Mouse (Mus musculus) limb, embryonic 15.5 days (tissue): ENCODE results near the gene Baz1b. TPM values are rescaled to one million over a fixed set of nuclear protein-coding genes. Genes with fewer than 3 reads are reported as not detected.
A peak's percentile ranks its signal among the peaks of the same experiment; 100 is the strongest.

Source experiments
- ATAC-seq: fragments of 200-750 bp; cut with Nextera tagmentation; 2 replicates; pipeline ENCODE4 v1.8.0; 2017; ENCODE audit warnings: low read depth, moderate TSS enrichment; ENCODE audit not compliant: insufficient number of reproducible peaks, low FRiP score, low TSS enrichment
- H3K27ac ChIP-seq: fragments of 300-500 bp; sonication (generic); 2 replicates; pipeline ENCODE4 v1.5.1; 2015; ENCODE audit warnings: moderate library complexity, mild to moderate bottlenecking, inconsistent platforms
- H3K27me3 ChIP-seq: fragments of 300-500 bp; sonication (generic); 2 replicates; pipeline ENCODE4 v1.6.1; 2015; ENCODE audit warnings: inconsistent platforms
- H3K36me3 ChIP-seq: fragments of 300-500 bp; sonication (generic); 2 replicates; pipeline ENCODE4 v1.6.1; 2015; ENCODE audit warnings: inconsistent platforms
- H3K4me1 ChIP-seq: fragments of 300-500 bp; sonication (generic); 2 replicates; pipeline ENCODE4 v1.6.1; 2015; ENCODE audit warnings: inconsistent platforms
- H3K4me2 ChIP-seq: fragments of 300-500 bp; sonication (generic); 2 replicates; pipeline ENCODE4 v1.6.1; 2015; ENCODE audit warnings: mild to moderate bottlenecking, inconsistent platforms
- H3K4me3 ChIP-seq: fragments of 300-500 bp; sonication (generic); 2 replicates; pipeline ENCODE4 v1.5.1; 2015; ENCODE audit warnings: mild to moderate bottlenecking, inconsistent platforms
- H3K9ac ChIP-seq: fragments of 300-500 bp; sonication (generic); 2 replicates; pipeline ENCODE4 v1.6.1; 2015; ENCODE audit warnings: inconsistent platforms
- H3K9me3 ChIP-seq: fragments of 300-500 bp; sonication (generic); 2 replicates; pipeline ENCODE4 v1.6.1; 2016; ENCODE audit warnings: inconsistent platforms
- WGBS: fragments of 180-500 bp; shearing (Covaris S2); methylation state at CpG from one replicate; pipeline ENCODE4 v1.1.7; 2015; 5-methylcytosine and 5-hydroxymethylcytosine counted together
- polyA plus RNA-seq: library from polyadenylated mRNA; unstranded; fragments of >200 nt; fragmentation: Nextera tagmentation; extraction: Ambion mirVana; gene quantifications from 2 replicates; pipeline ENCODE4 v1.2.1, GENCODE M21; 2015

The Baz1b gene
- polyA plus RNA-seq, 1 experiment from 2014 or later: 38.4 TPM

- Histone ChIP-seq H3K4me2 (no peak overlapping the region), H3K36me3 (peaks cover 62% of the 10 kb centered on the region), H3K27ac (no peak overlapping the region), H3K27me3 (no peaks in the 10 kb centered on the region), H3K4me3 (no peak overlapping the region), H3K9ac (no peak overlapping the region), H3K9me3 (no peaks in the 10 kb centered on the region), H3K4me1 (peaks cover under 1% of the 10 kb centered on the region)
- 86% methylated on average over 6 of the region's 6 CpGs for WGBS
- no peak for ATAC-seq
Observed at GRCm38 (mm10) chr5:135162821-135163220, 24.2 kb upstream of the Baz1b start.

- Histone ChIP-seq H3K4me3 (no peak overlapping the region), H3K27me3 (no peaks in the 10 kb centered on the region), H3K4me2 (no peak overlapping the region), H3K36me3 (peaks cover 38% of the 10 kb centered on the region), H3K9ac (no peak overlapping the region), H3K9me3 (no peaks in the 10 kb centered on the region), H3K27ac (no peak overlapping the region), H3K4me1 (peaks cover 13% of the 10 kb centered on the region)
- ATAC-seq: no peak
- 88% methylated on average over 4 of the region's 4 CpGs for WGBS
Observed at GRCm38 (mm10) chr5:135166909-135167308, 20.2 kb upstream of the Baz1b start.

- no peak overlapping the region for H3K27ac ChIP-seq
- 91% methylated on average over 4 of the region's 4 CpGs for WGBS
Observed at GRCm38 (mm10) chr5:135167469-135167868, 19.6 kb upstream of the Baz1b start.

GRCm38 (mm10) chr5:135168063-135169062, 18.7 kb upstream of the Baz1b start, which contains the start of gene Bcl7b:
Bcl7b (plus strand) TSS chr5:135168283.
- peak; percentile 98 for ATAC-seq
- Histone ChIP-seq H3K4me3 (peak within 1 kb of the TSS; percentile 65), H3K27ac (peak within 1 kb of the TSS; percentile 99), H3K27me3 (no peaks in the 10 kb centered on the region), H3K9ac (peak within 1 kb of the TSS; percentile 82), H3K4me2 (peak within 1 kb of the TSS; percentile 73), H3K4me1 (peaks cover 13% of the 10 kb centered on the region), H3K9me3 (no peaks in the 10 kb centered on the region), H3K36me3 (peaks cover 38% of the 10 kb centered on the region)
- 2% methylated on average over 87 of the region's 95 CpGs for WGBS

More at GRCm38 (mm10) chr5:135167469-135167868, 19.6 kb upstream of the Baz1b start:
- Histone ChIP-seq H3K4me3 (peak overlapping the region; percentile 65; the same call in 1 of the 2 replicates), H3K4me2 (no peak overlapping the region), H3K27me3 (no peaks in the 10 kb centered on the region), H3K9me3 (no peaks in the 10 kb centered on the region), H3K4me1 (peaks cover 13% of the 10 kb centered on the region), H3K9ac (no peak overlapping the region), H3K36me3 (peaks cover 38% of the 10 kb centered on the region)
- no peak for ATAC-seq

- WGBS: 88% methylated on average over 5 of the region's 5 CpGs
- H3K4me3 ChIP-seq: peak overlapping the region; percentile 65
- ATAC-seq: no peak
- H3K9me3 ChIP-seq: no peaks in the 10 kb centered on the region
- H3K36me3 ChIP-seq: peaks cover 39% of the 10 kb centered on the region
- no peaks in the 10 kb centered on the region for H3K27me3 ChIP-seq
- H3K4me1 ChIP-seq: peaks cover 13% of the 10 kb centered on the region
- peak overlapping the region; percentile 46 for H3K9ac ChIP-seq
- H3K4me2 ChIP-seq: peak overlapping the region; percentile 73
- no peak overlapping the region for H3K27ac ChIP-seq
Observed at GRCm38 (mm10) chr5:135169479-135169878, 17.6 kb upstream of the Baz1b start.

GRCm38 (mm10) chr5:135171688-135172220, 15.3 kb upstream of the Baz1b start:
- ATAC-seq: no peak
- H3K27ac ChIP-seq: no peak overlapping the region
- WGBS: 84% methylated on average over 6 of the region's 6 CpGs
- no peak overlapping the region for H3K4me3 ChIP-seq
- no peak overlapping the region for H3K4me2 ChIP-seq
- H3K4me1 ChIP-seq: peaks cover 13% of the 10 kb centered on the region
- H3K27me3 ChIP-seq: no peaks in the 10 kb centered on the region
- H3K9ac ChIP-seq: no peak overlapping the region
- H3K36me3 ChIP-seq: peaks cover 57% of the 10 kb centered on the region
- no peaks in the 10 kb centered on the region for H3K9me3 ChIP-seq

GRCm38 (mm10) chr5:135172986-135173385, 14.1 kb upstream of the Baz1b start:
- no peaks in the 10 kb centered on the region for H3K27me3 ChIP-seq
- peaks cover 69% of the 10 kb centered on the region for H3K36me3 ChIP-seq
- no peak overlapping the region for H3K4me2 ChIP-seq
- H3K9ac ChIP-seq: no peak overlapping the region
- ATAC-seq: no peak
- H3K4me1 ChIP-seq: peaks cover 11% of the 10 kb centered on the region
- H3K27ac ChIP-seq: no peak overlapping the region
- 93% methylated on average over 5 of the region's 5 CpGs for WGBS
- H3K9me3 ChIP-seq: no peaks in the 10 kb centered on the region
- H3K4me3 ChIP-seq: no peak overlapping the region

- no peaks in the 10 kb centered on the region for H3K9me3 ChIP-seq
- no peak for ATAC-seq
- no peak overlapping the region for H3K4me2 ChIP-seq
- H3K27me3 ChIP-seq: no peaks in the 10 kb centered on the region
- no peak overlapping the region for H3K9ac ChIP-seq
- H3K27ac ChIP-seq: no peak overlapping the region
- no peak overlapping the region for H3K4me3 ChIP-seq
- peaks cover 88% of the 10 kb centered on the region for H3K36me3 ChIP-seq
- H3K4me1 ChIP-seq: no peaks in the 10 kb centered on the region
Observed at GRCm38 (mm10) chr5:135175086-135175485, 12.0 kb upstream of the Baz1b start.

- Histone ChIP-seq H3K9me3 (no peaks in the 10 kb centered on the region), H3K27ac (no peak overlapping the region), H3K4me2 (no peak overlapping the region), H3K4me3 (no peak overlapping the region), H3K9ac (no peak overlapping the region), H3K27me3 (no peaks in the 10 kb centered on the region), H3K4me1 (no peaks in the 10 kb centered on the region), H3K36me3 (peaks cover 85% of the 10 kb centered on the region)
- ATAC-seq: no peak
- WGBS: 81% methylated on average over 3 of the region's 3 CpGs
Observed at GRCm38 (mm10) chr5:135178523-135178922, 8.5 kb upstream of the Baz1b start.

- H3K27ac ChIP-seq: no peak overlapping the region
- 85% methylated on average over 4 of the region's 4 CpGs for WGBS
Observed at GRCm38 (mm10) chr5:135178996-135179395, 8.1 kb upstream of the Baz1b start.

GRCm38 (mm10) chr5:135179616-135180015, 7.4 kb upstream of the Baz1b start:
- WGBS: 93% methylated on average over 7 of the region's 7 CpGs
- ATAC-seq: no peak

More at GRCm38 (mm10) chr5:135178996-135179395, 8.1 kb upstream of the Baz1b start:
- Histone ChIP-seq H3K4me2 (no peak overlapping the region), H3K9me3 (no peaks in the 10 kb centered on the region), H3K27me3 (no peaks in the 10 kb centered on the region), H3K9ac (no peak overlapping the region), H3K4me1 (no peaks in the 10 kb centered on the region), H3K4me3 (no peak overlapping the region), H3K36me3 (peaks cover 81% of the 10 kb centered on the region)
- ATAC-seq: no peak

GRCm38 (mm10) chr5:135180796-135181195, 6.3 kb upstream of the Baz1b start:
- H3K36me3 ChIP-seq: peaks cover 67% of the 10 kb centered on the region
- no peak overlapping the region for H3K9ac ChIP-seq
- no peaks in the 10 kb centered on the region for H3K9me3 ChIP-seq
- H3K4me3 ChIP-seq: no peak overlapping the region
- no peaks in the 10 kb centered on the region for H3K4me1 ChIP-seq
- H3K27me3 ChIP-seq: no peaks in the 10 kb centered on the region
- H3K27ac ChIP-seq: no peak overlapping the region
- no peak overlapping the region for H3K4me2 ChIP-seq
- ATAC-seq: no peak
- WGBS: 94% methylated on average over 14 of the region's 14 CpGs

More at GRCm38 (mm10) chr5:135179616-135180015, 7.4 kb upstream of the Baz1b start:
- Histone ChIP-seq H3K27me3 (no peaks in the 10 kb centered on the region), H3K9me3 (no peaks in the 10 kb centered on the region), H3K9ac (no peak overlapping the region), H3K4me2 (no peak overlapping the region), H3K4me1 (no peaks in the 10 kb centered on the region), H3K4me3 (no peak overlapping the region), H3K36me3 (peaks cover 77% of the 10 kb centered on the region), H3K27ac (no peak overlapping the region)
